Mouse (Mus musculus): ENCODE data around the gene Cpt1a. TPM values are rescaled to one million over a fixed set of nuclear protein-coding genes. Genes with fewer than 3 reads are reported as not detected.

Cpt1a gene
- polyA plus RNA-seq, 1 experiment from 2014 or later = 12.9 TPM

Small RNA genes lying within 50 kb of the gene (microRNA-seq; reads per million reads assigned to microRNA genes)
- gene Mir6984 = 0.62 reads per million

Other genes with a start within 250 kb of the Cpt1a start
- gene Mrpl21, start 39.4 kb upstream of the Cpt1a start, polyA plus RNA-seq (2015; fragmentation: Nextera tagmentation; extraction: Ambion mirVana) = 111 and 118 TPM in 2 replicates
- gene Ighmbp2, start 39.3 kb upstream of the Cpt1a start, polyA plus RNA-seq (2015; fragmentation: Nextera tagmentation; extraction: Ambion mirVana) = 11.6 and 11.9 TPM in 2 replicates
- 0.35 and 0.37 TPM in 2 replicates for gene Tesmin, start 66.5 kb downstream of the Cpt1a start, polyA plus RNA-seq (2015; fragmentation: Nextera tagmentation; extraction: Ambion mirVana)
- 4.0 and 4.7 TPM in 2 replicates for gene Gal, start 92.2 kb downstream of the Cpt1a start, polyA plus RNA-seq (2015; fragmentation: Nextera tagmentation; extraction: Ambion mirVana)